Mouse (Mus musculus): ENCODE measurements at regions not wholly inside any gene's neighbourhood (a gene's known extent, or its start where the extent isn't known, plus 50 kb on each side); places are given as distances from the start of the nearest gene placed in this dataset.

- DNase-seq: no peak
Measured at GRCm38 (mm10) chr10:74722971-74723370, 244.0 kb upstream of the Gnaz start.

- DNase-seq: no peak
Measured at GRCm38 (mm10) chr10:74749446-74749845, 217.5 kb upstream of the Gnaz start.

- DNase-seq: no peak
Measured at GRCm38 (mm10) chr10:74750879-74751278, 216.1 kb upstream of the Gnaz start.

GRCm38 (mm10) chr10:74760734-74761133 is 206.2 kb upstream of the Gnaz start:
- DNase-seq: no peak

GRCm38 (mm10) chr10:74789245-74789644 is 177.7 kb upstream of the Gnaz start:
- DNase-seq: no peak

- DNase-seq: no peak
Measured at GRCm38 (mm10) chr10:74789987-74790386, 177.0 kb upstream of the Gnaz start.

GRCm38 (mm10) chr10:74823395-74823794 is 143.6 kb upstream of the Gnaz start:
- DNase-seq: no peak

- no peak for DNase-seq
Measured at GRCm38 (mm10) chr10:74834359-74834758, 132.6 kb upstream of the Gnaz start.

- DNase-seq: peak; percentile 51 to 69
Measured at GRCm38 (mm10) chr10:74848372-74848771, 118.6 kb upstream of the Gnaz start.

- DNase-seq: peak; percentile 30 to 40
Measured at GRCm38 (mm10) chr10:74854991-74855664, 111.8 kb upstream of the Gnaz start.

Measured in cerebellum, postnatal 36 days (tissue).